Mouse (Mus musculus) neural tube, embryonic 13.5 days (tissue): Measurements from ENCODE around the gene Samsn1. TPM values are rescaled to one million over a fixed set of nuclear protein-coding genes. Genes with fewer than 3 reads are reported as not detected.

Experiments used
- ATAC-seq: fragments of 200-750 bp; cut with Nextera tagmentation; 2 replicates; pipeline ENCODE4 v1.8.0; 2017; ENCODE audit warnings: low read depth, mild to moderate bottlenecking, moderate TSS enrichment, moderate library complexity
- H3K27ac ChIP-seq: fragments of 300-500 bp; sonication (generic); replicated peaks from 2 replicates; pipeline ENCODE4 v1.5.1; 2015; ENCODE audit warnings: moderate library complexity, mild to moderate bottlenecking, inconsistent platforms
- H3K27me3 ChIP-seq: fragments of 300-500 bp; sonication (generic); 2 replicates; pipeline ENCODE4 v1.6.1; 2015; ENCODE audit warnings: mild to moderate bottlenecking, inconsistent platforms
- H3K36me3 ChIP-seq: fragments of 300-500 bp; sonication (generic); 2 replicates; pipeline ENCODE4 v1.6.1; 2015; ENCODE audit warnings: mild to moderate bottlenecking, inconsistent platforms
- H3K4me1 ChIP-seq: fragments of 300-500 bp; sonication (generic); replicated peaks from 2 replicates; pipeline ENCODE4 v1.6.1; 2015; ENCODE audit warnings: inconsistent platforms
- H3K4me2 ChIP-seq: fragments of 300-500 bp; sonication (generic); 2 replicates; pipeline ENCODE4 v1.6.1; 2015; ENCODE audit warnings: inconsistent platforms, mild to moderate bottlenecking, moderate library complexity
- H3K4me3 ChIP-seq: fragments of 300-500 bp; sonication (generic); 2 replicates; pipeline ENCODE4 v1.5.1; 2015; ENCODE audit warnings: mild to moderate bottlenecking, inconsistent platforms
- H3K9ac ChIP-seq: fragments of 300-500 bp; sonication (generic); 2 replicates; pipeline ENCODE4 v1.6.1; 2015; ENCODE audit warnings: moderate library complexity, mild to moderate bottlenecking, inconsistent platforms
- H3K9me3 ChIP-seq: fragments of 300-500 bp; sonication (generic); 2 replicates; pipeline ENCODE4 v1.6.1; 2016; ENCODE audit warnings: inconsistent platforms
- WGBS: fragments of 180-500 bp; shearing (Covaris S2); methylation state at CpG from one replicate; pipeline ENCODE4 v1.1.7; 2015; 5-methylcytosine and 5-hydroxymethylcytosine counted together
- polyA plus RNA-seq: library from polyadenylated mRNA; unstranded; fragments of >200 nt; fragmentation: Nextera tagmentation; extraction: Ambion mirVana; gene quantifications from 2 replicates; pipeline ENCODE4 v1.2.1, GENCODE M21; 2015

The Samsn1 gene
- polyA plus RNA-seq, 1 experiment from 2014 or later, result 1.4 TPM

DNA sequence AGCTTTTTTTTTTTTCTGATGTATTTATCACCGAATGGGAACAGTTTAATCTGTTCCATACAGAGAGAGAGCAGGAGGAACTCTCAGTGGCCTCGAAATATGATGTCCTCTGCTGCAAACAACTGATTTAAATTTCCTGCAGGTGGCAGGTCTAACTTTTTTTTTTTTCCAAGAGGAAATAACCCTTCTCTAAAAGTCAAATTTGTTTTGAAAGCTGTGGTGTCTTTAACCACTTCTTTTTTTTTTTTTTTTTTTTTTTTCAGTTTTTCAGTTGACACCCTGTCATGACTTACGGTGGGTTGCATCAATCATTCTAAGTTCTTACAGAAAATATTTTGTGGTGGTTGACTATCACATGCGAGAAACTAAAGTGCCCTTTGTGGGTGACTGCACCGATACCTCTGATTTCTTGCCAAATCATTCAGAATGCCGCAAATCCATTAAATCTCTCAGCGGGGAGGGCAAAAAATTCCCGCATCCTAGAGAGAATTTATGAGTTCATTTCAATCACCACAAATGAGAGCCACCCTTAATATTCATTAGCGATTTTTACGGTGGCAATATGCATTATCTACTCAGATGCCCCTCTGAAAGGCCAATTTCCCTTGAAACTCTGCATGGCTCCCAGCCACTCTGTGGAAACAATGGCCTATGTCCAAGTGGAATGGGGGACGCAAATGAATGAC is 92.4 kb downstream of the Samsn1 start:
- H3K36me3 ChIP-seq, result no peaks in the 10 kb centered on the region
- H3K4me1 ChIP-seq, result peaks cover 11% of the 10 kb centered on the region
- H3K27ac ChIP-seq, result peak overlapping the region; percentile 56; the same call in 1 of the 2 replicates
- no peak overlapping the region for H3K9ac ChIP-seq
- H3K9me3 ChIP-seq, result no peaks in the 10 kb centered on the region
- WGBS, result 31% methylated on average over 11 of the region's 11 CpGs
- H3K4me2 ChIP-seq, result no peak overlapping the region
- ATAC-seq, result peak; percentile 50
- no peak overlapping the region for H3K4me3 ChIP-seq
- no peaks in the 10 kb centered on the region for H3K27me3 ChIP-seq

DNA sequence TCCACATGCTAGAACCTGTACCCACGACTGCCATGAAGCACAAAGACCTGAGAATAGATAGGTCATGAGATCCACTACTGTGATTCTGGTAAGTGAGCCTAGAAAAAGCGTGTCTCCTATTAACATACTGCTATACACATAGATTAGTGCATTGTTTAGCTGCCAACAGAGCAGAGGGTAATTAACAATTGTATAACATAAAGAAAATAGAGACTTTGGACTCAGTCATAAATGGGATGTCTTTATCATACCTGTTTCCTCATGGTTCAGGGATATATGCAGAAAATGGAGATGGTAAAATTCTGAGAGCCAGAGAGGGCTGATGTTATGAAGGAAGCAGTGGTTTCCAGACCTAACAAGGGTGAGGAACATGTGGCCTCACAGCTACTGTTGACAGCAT is 95.6 kb downstream of the Samsn1 start:
- 75% methylated on average over 2 of the region's 2 CpGs for WGBS
- H3K4me3 ChIP-seq, result no peak overlapping the region
- H3K27me3 ChIP-seq, result no peaks in the 10 kb centered on the region
- ATAC-seq, result no peak
- no peaks in the 10 kb centered on the region for H3K9me3 ChIP-seq
- peaks cover 11% of the 10 kb centered on the region for H3K4me1 ChIP-seq
- no peak overlapping the region for H3K9ac ChIP-seq
- H3K27ac ChIP-seq, result no peak overlapping the region
- no peaks in the 10 kb centered on the region for H3K36me3 ChIP-seq
- H3K4me2 ChIP-seq, result no peak overlapping the region

DNA sequence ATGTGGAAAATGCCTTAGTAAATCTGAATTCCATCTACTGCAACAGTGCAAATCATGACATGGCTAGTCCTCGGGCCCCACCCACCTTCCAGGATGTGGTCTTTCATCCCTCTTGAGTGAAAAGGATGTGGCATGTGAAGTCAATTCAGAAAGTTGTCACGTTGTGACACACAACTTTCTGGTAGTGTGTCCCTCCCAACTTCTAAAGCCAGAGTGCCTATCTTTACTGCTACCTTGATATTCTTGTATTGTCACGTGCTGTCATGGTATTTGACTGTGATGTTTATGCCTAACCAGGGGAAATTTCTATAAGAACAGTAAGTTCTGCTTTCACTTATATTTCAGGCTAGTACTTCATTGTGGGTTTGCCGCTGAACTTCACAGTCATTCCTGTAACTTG is 101.2 kb downstream of the Samsn1 start:
- no peaks in the 10 kb centered on the region for H3K36me3 ChIP-seq
- WGBS, result 84% methylated on average over 4 of the region's 4 CpGs
- no peaks in the 10 kb centered on the region for H3K9me3 ChIP-seq
- no peak overlapping the region for H3K27ac ChIP-seq
- no peak for ATAC-seq
- no peak overlapping the region for H3K9ac ChIP-seq
- H3K4me3 ChIP-seq, result no peak overlapping the region
- no peaks in the 10 kb centered on the region for H3K27me3 ChIP-seq
- H3K4me1 ChIP-seq, result no peaks in the 10 kb centered on the region
- H3K4me2 ChIP-seq, result no peak overlapping the region

DNA sequence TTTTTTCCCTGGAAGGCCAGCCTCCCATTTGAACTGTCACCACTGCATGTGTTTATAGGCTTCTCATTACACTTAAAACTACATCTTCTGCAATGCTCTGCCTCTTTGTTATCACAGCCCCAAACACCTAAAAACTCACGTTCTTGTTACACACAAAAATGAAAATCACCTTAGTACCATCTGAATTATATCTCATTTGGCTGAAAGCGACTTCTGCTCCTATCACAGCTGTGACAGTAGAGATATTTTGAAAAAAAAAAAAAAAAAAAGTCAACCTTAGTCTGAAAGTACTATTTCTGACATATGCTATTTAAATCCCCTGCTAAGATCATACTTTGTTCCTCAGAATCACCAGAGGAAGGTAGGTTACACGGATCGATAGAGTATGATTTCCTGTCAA is 102.8 kb downstream of the Samsn1 start:
- WGBS, result 88% methylated on average over 4 of the region's 4 CpGs
- Histone ChIP-seq H3K4me2 (no peak overlapping the region), H3K9me3 (no peaks in the 10 kb centered on the region), H3K9ac (no peak overlapping the region), H3K4me1 (no peaks in the 10 kb centered on the region), H3K27ac (no peak overlapping the region), H3K4me3 (no peak overlapping the region), H3K27me3 (no peaks in the 10 kb centered on the region), H3K36me3 (no peaks in the 10 kb centered on the region)
- no peak for ATAC-seq

DNA sequence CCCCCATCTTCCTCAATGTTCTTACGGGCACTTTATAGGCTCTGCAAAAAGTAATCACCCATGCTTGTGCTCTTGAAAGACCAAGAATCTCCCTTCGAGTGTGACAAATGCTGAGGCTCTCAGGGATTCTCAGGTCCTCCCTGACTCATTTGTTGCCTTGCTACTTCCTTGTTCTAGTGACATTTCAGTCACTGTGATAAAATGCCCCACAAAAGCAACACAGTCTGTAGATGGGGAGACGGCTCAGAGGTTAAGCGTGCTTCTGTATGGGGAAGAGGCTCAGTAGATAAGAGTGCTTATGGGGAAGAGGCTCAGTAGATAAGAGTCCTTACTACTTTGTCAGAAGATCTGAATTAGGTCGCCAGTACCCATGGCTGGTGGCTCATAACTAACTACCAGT is 104.4 kb downstream of the Samsn1 start:
- H3K4me1 ChIP-seq, result no peaks in the 10 kb centered on the region
- H3K9me3 ChIP-seq, result no peaks in the 10 kb centered on the region
- ATAC-seq, result no peak
- H3K4me2 ChIP-seq, result no peak overlapping the region
- no peaks in the 10 kb centered on the region for H3K27me3 ChIP-seq
- no peak overlapping the region for H3K9ac ChIP-seq
- 89% methylated on average over 5 of the region's 5 CpGs for whole genome bisulfite sequencing
- no peak overlapping the region for H3K27ac ChIP-seq
- H3K36me3 ChIP-seq, result no peaks in the 10 kb centered on the region
- no peak overlapping the region for H3K4me3 ChIP-seq

DNA sequence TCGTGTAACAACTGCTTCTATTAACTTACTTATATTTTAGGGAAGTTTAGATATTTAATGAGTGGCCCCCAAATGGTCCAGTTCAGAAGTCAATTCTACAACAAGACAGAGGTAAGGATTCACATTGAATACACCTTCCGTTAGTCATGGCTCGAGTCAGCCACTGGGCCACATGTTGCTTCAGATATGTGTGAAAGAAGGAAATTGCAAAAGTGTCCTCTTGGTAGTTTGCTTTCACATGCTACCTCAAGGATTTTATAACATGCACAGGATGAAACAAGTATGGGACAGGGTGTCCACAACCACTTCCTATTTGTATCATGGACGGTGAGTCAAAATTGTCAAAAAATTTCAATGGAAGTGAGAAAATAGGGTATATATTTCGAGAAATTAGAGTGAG is 110.0 kb downstream of the Samsn1 start:
- WGBS, result 89% methylated on average over 5 of the region's 5 CpGs
- H3K4me1 ChIP-seq, result no peaks in the 10 kb centered on the region
- H3K27ac ChIP-seq, result no peak overlapping the region
- no peak overlapping the region for H3K4me3 ChIP-seq
- no peak overlapping the region for H3K9ac ChIP-seq
- H3K27me3 ChIP-seq, result no peaks in the 10 kb centered on the region
- H3K4me2 ChIP-seq, result no peak overlapping the region
- H3K36me3 ChIP-seq, result no peaks in the 10 kb centered on the region
- no peaks in the 10 kb centered on the region for H3K9me3 ChIP-seq
- ATAC-seq, result no peak

DNA sequence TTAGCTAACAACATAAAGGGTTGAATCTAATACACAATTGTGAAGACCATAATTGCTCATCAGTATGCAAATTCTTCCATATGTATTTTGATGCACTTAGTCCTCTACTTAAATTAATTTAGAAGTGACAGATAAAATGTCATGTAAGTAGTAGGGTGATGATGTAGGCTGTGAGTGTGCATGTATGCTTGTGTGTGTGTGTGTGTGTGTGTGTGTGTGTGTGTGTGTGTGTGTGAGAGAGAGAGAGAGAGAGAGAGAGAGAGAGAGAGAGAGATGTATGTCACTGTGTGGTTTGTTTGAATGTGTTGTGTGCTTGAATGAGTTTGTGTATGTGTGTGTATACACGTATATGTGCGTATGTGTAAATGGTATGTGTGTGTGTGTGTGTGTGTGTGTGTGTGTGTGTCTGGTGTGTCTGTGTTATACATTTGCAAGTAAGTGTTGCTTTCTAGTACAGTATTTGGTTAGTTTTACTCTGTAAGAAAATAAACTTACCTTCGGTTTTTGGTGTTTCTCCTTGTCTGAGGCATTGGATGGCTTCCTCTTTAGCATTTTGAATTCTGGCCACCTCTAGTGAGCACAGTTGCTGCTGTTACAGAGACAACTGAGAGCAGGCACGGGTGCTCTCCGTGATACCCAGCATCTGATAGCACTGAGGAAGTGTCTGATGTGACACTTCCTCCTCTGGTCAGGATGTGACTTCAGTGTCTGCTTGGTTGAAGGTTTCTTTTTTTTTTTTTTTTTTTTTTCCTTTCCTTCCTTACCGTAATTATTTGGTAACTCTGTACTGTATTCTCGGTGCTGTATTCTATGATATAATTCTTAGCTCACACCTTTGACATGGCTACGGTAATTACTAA is 113.2 kb downstream of the Samsn1 start:
- Histone ChIP-seq H3K4me1 (no peaks in the 10 kb centered on the region), H3K36me3 (no peaks in the 10 kb centered on the region), H3K27ac (no peak overlapping the region), H3K4me3 (no peak overlapping the region), H3K4me2 (no peak overlapping the region), H3K9me3 (no peaks in the 10 kb centered on the region), H3K27me3 (no peaks in the 10 kb centered on the region), H3K9ac (no peak overlapping the region)
- 77% methylated on average over 8 of the region's 8 CpGs for WGBS
- no peak for ATAC-seq

DNA sequence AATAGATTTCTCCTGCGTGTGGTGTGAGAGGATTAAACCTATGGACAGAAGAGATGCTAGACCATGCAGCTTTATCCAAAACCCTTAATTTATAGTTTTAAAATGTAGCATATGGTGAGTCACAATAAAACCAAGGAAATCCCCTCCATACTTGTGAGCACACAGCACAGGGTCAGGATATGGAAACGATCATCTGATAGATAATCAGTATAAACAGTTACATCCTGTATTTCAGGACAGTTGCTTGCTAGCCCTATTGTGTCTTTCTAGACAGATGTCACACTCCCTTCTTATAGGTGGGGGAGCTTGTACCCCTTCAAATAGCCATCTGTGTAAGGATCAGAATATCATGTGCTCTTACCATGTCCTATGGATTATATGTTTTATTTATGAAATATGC is 115.3 kb downstream of the Samsn1 start:
- WGBS, result 80% methylated on average over 2 of the region's 2 CpGs
- no peak overlapping the region for H3K4me3 ChIP-seq
- no peak for ATAC-seq

DNA sequence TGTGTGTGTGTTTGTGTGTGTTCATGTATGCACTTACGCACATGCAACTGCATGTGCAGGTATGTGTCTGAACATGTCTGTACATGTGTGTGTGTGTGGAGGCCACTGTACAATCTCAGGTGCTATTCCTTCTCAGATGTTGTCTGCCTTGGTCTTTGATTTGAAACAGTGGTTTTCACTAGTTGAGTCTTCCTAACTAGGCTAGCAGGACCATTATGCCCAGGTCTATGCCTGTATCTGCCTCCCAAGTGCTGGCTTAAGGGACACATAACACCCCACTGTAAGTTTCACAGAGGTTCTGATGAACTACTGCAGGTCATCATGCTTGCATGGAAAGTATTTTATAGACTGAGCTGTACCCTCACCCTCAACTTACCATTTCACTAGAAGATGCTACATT is 115.8 kb downstream of the Samsn1 start:
- Histone ChIP-seq H3K9ac (no peak overlapping the region), H3K4me3 (no peak overlapping the region), H3K4me2 (no peak overlapping the region), H3K27ac (no peak overlapping the region), H3K4me1 (no peaks in the 10 kb centered on the region), H3K9me3 (no peaks in the 10 kb centered on the region), H3K36me3 (no peaks in the 10 kb centered on the region), H3K27me3 (no peaks in the 10 kb centered on the region)
- ATAC-seq, result no peak
- 100% methylated on average over 1 of the region's 1 CpGs for WGBS

More for the DNA sequence above, 115.3 kb downstream of the Samsn1 start:
- Histone ChIP-seq H3K9me3 (no peaks in the 10 kb centered on the region), H3K27ac (no peak overlapping the region), H3K9ac (no peak overlapping the region), H3K27me3 (no peaks in the 10 kb centered on the region), H3K36me3 (no peaks in the 10 kb centered on the region), H3K4me1 (no peaks in the 10 kb centered on the region), H3K4me2 (no peak overlapping the region)

DNA sequence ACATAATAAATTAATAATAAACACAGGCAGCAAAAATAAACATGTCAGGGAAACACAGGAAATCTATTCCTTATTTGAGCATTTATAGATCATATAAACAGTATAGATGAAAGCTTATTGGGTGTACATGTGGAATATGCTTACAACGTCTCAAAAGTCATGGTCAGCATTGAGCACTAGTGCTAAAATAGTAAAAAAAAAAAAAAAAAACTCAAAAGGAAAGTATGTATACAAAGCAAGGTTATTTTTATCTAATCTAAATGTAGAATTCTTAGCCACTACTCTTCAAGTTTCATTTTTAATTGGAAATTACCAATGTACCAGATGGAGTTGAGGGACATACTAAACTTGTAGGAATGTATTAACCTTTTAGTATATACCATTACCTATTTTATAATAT is 116.8 kb downstream of the Samsn1 start:
- no peak for ATAC-seq

DNA sequence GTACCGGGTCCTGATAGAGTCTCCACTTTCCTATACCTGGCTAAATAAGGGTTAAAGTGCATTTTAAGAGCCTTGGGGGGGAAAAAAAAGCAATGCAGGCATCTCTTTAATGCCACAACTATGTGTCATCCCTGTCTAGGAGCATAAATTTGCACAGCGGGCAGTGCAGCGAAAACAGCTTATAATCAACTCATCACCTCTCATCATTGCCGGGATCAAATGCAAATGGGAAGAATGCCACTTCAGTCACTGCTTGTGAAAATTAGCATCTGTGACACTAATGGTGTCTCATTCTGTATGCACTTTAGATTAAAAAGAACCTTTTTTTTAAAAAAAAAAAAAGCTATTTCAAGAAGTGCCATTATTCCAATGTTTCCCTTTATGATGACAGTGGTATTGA is 118.0 kb downstream of the Samsn1 start:
- Histone ChIP-seq H3K9me3 (no peaks in the 10 kb centered on the region), H3K27ac (no peak overlapping the region), H3K4me3 (no peak overlapping the region), H3K36me3 (no peaks in the 10 kb centered on the region), H3K4me1 (no peaks in the 10 kb centered on the region), H3K4me2 (no peak overlapping the region), H3K9ac (no peak overlapping the region), H3K27me3 (no peaks in the 10 kb centered on the region)
- no peak for ATAC-seq
- WGBS, result 72% methylated on average over 4 of the region's 4 CpGs

More for the DNA sequence above, 116.8 kb downstream of the Samsn1 start:
- no peak overlapping the region for H3K27ac ChIP-seq
- H3K4me1 ChIP-seq, result no peaks in the 10 kb centered on the region
- 73% methylated on average over 1 of the region's 1 CpGs for WGBS
- H3K9me3 ChIP-seq, result no peaks in the 10 kb centered on the region
- H3K4me3 ChIP-seq, result no peak overlapping the region
- no peak overlapping the region for H3K4me2 ChIP-seq
- no peaks in the 10 kb centered on the region for H3K27me3 ChIP-seq
- no peaks in the 10 kb centered on the region for H3K36me3 ChIP-seq
- no peak overlapping the region for H3K9ac ChIP-seq

DNA sequence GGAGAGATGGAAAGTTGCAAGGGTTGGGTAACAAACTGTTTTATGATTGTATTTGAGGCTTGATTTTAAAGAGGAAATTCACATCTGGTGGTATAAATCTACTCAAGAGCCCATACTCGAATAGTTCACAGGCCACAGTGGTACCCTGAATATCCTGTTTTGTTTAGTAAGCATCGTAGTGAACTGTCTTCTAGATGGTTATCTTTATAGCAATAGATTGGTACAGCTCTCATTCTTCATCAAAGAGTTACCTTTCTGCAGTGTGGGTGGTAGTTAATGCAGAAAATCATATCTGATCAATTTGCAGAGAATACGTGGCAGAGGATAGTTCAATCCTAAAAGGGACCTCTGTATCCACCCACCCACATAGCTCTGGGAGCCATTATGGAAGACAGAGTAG is 119.1 kb downstream of the Samsn1 start:
- Histone ChIP-seq H3K36me3 (no peaks in the 10 kb centered on the region), H3K4me2 (no peak overlapping the region), H3K27me3 (no peaks in the 10 kb centered on the region), H3K4me3 (no peak overlapping the region), H3K9ac (no peak overlapping the region), H3K9me3 (no peaks in the 10 kb centered on the region), H3K4me1 (no peaks in the 10 kb centered on the region), H3K27ac (no peak overlapping the region)
- ATAC-seq, result no peak
- 88% methylated on average over 3 of the region's 3 CpGs for WGBS
